ENCODE assay signal across 7 mouse cellular contexts in genomic region chr15:12230243-12230935, GRCm38 (mm10). TPM values are rescaled to one million over a fixed set of nuclear protein-coding genes. Genes with fewer than 3 reads are reported as not detected.
DNase-seq lines count a peak whose midpoint lies in the region; ATAC-seq lines count a peak whose summit lies in the region.

No protein-coding gene starts in this region.

- H3K4me2 ChIP-seq in lung, embryonic 15.5 days: no peak overlapping the region
- H3K4me2 ChIP-seq in liver, embryonic 15.5 days: no peak overlapping the region

- DNase-seq in lung, postnatal 14 days: no peak
- peak; percentile 84 for DNase-seq in thymus, postnatal 25 days
- DNase-seq in kidney, adult 9 months: no peak
- no peak for DNase-seq in right cerebral cortex, postnatal 36 days (ENCODE audit: low spot score in 2 of 2)

- 0 out of 2 replicates have a peak overlapping the region, but pooled peaks have one; percentile 2 for H3K27ac ChIP-seq in lung, embryonic 15.5 days
- peak overlapping the region; percentile 51; the same call in 1 of the 2 replicates for H3K27ac ChIP-seq in liver, embryonic 15.5 days (replicated peaks)

- WGBS in lung, embryonic 15.5 days: 37% methylated on average over 12 of the region's 12 CpGs
- WGBS in liver, embryonic 15.5 days (ENCODE audit: insufficient replicate concordance): 46% methylated on average over 12 of the region's 12 CpGs

- no peaks in the 10 kb centered on the region for H3K9me3 ChIP-seq in lung, embryonic 15.5 days
- no peaks in the 10 kb centered on the region for H3K9me3 ChIP-seq in liver, embryonic 15.5 days (replicated peaks)

- no peak overlapping the region for H3K9ac ChIP-seq in lung, embryonic 15.5 days
- no peak overlapping the region for H3K9ac ChIP-seq in liver, embryonic 15.5 days

- ATAC-seq in lung, embryonic 15.5 days (ENCODE audit: borderline replicate concordance, extremely low read depth, low FRiP score, low TSS enrichment): no peak
- peak; percentile 54 for ATAC-seq in common myeloid progenitor, adult 5-6 weeks (replicated peaks; ENCODE audit: low read depth, poor library complexity, severe bottlenecking)
- ATAC-seq in liver, embryonic 15.5 days (ENCODE audit: insufficient read depth): no peak

- H3K4me1 ChIP-seq in lung, embryonic 15.5 days: peaks cover 48% of the 10 kb centered on the region
- peaks cover 68% of the 10 kb centered on the region for H3K4me1 ChIP-seq in liver, embryonic 15.5 days (replicated peaks)

- H3K36me3 ChIP-seq in lung, embryonic 15.5 days: peaks cover 8% of the 10 kb centered on the region; the same call in 1 of the 2 replicates
- H3K36me3 ChIP-seq in liver, embryonic 15.5 days (replicated peaks): peaks cover 32% of the 10 kb centered on the region

- no peak overlapping the region for H3K4me3 ChIP-seq in lung, embryonic 15.5 days
- H3K4me3 ChIP-seq in liver, embryonic 15.5 days (replicated peaks): no peak overlapping the region

- no peaks in the 10 kb centered on the region for H3K27me3 ChIP-seq in lung, embryonic 15.5 days
- H3K27me3 ChIP-seq in liver, embryonic 15.5 days: no peaks in the 10 kb centered on the region

RNA-seq across cellular contexts. Expression of gene Mtmr12, which starts 25.6 kb away (rescaled TPM):
- polyA plus RNA-seq in lung, embryonic 15.5 days (2015; fragmentation: Nextera tagmentation; extraction: Ambion mirVana): 18.2 and 19.1 TPM in 2 replicates
- 10.9 and 24.7 TPM in 2 replicates for total RNA-seq in common myeloid progenitor, adult 5-6 weeks (2017)
- 7.2 and 8.1 TPM in 2 replicates for polyA plus RNA-seq in liver, embryonic 15.5 days (2015; fragmentation: Nextera tagmentation; extraction: Ambion mirVana)
